Mouse (Mus musculus) 3T3-L1 (cell line): ENCODE results near the gene Pde6h.
"Not testable (repeated sequence)": the region's sequence is repeated elsewhere in the genome, so short reads cannot be mapped to it uniquely, and the experiment has no call there.

Experiments
- DNase-seq: peaks from one replicate; pipeline ENCODE4 v3.0.0-alpha.2; 2015; ENCODE audit warnings: low read depth, low spot score

The Pde6h gene

DNA sequence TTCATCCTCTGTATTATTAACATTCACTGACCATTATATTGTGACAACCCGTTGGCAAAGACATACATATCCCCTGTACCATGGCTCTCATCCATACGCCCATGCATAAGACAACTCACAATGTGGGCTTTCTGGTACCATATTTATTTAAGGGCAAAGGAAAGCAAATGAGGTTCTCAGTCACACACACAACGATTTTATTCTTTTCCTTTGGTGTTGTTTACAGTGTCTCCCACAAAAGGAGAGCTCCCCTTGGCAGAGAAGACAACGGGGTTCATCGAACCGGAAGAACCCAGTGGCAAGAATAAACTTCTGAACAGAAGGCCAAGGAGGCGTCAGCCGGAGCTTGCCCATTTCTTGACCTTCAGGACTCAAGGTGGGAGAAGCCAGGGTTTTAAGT is at the start of gene Pde6h:
Gene Pde6h, plus strand, starts transcription at position 301 of the 400 bp plus-strand sequence.
- no peak for DNase-seq

DNA sequence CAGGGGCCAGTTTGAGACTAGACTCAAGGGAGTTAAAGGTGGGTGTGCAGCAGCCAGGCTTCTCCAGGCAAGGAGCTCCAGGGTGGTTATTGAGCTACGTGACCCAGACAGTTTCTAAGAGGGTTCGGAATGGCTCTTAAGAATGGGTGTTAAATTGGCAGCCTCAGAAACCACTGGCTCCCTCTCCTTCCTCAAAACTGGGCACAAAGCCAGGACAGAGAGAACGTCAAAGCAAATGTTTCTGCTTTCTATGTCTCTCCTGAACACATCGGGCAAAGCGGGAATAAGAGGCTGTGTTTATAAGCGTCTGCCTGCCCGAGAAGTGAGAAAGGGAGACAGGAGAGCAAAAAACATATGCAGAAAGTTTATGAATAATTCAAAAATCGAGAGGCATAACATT is 49.0 kb upstream of the Pde6h start:
- no peak for DNase-seq

DNA sequence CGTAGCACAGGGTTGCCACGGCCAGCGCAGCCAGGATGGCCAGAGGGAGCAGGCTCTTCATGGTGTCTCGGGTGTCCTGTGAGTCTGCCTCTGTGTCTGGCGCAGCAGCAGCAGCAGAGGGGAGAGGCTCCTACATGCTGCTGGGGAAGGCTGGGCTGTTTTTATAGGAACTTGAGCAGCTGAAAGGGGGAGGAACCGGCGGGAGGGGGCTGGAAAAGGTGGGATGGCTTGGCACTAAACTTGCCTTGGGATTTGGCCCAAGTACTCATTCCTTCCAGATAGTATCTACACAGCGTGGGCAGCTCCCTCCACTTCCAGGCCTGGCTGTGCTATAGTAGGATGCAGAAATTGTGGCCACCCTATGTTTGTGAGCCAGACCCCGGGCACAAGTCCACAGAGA is 48.0 kb upstream of the Pde6h start, which contains the start of gene Mgp:
Gene Mgp, minus strand, starts transcription at position 154 of the 400 bp plus-strand sequence.
- peak; percentile 47 for DNase-seq

DNA sequence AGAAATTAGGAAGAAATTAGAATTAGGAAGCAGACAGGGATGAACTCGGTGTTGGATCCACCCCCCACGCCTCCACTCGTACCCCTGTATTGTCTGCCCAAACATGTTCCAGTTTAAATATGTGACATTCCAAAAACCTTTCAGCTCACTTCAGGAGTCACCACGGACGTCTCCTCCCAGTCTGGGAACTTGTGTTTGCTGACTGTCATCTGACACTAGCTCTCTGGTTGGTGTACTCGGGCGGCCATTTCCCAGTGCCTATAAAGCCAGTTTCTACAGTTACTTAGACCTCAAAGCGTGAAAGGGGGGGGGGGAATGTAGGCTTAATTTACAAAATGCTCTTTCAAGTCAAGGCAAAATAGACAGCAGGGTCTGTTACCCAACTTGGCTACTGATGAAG is 42.0 kb upstream of the Pde6h start:
- no peak for DNase-seq

DNA sequence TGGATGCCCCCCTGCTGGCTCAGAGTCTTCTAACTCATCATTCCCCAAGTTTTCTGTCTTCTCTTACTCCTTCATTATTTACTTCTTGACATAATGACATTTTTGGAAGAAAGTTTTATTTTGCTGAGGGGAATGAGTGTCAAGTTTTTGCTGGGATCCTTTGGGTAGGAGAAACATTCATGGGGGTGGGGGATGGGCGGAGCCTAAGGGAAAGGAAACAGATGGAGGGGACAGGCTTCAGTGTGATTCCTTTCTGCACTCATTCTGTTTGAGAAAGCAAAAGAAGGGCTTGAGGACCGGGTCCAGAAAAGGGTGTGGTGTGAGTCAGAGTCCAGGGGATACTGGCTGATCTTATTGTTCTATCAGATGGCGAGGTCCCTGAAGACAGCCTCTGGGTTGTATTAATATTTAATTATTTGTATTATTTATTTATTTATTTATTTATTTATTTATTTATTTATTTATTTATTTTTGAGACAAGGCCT is 40.2 kb upstream of the Pde6h start:
- DNase-seq: no peak

DNA sequence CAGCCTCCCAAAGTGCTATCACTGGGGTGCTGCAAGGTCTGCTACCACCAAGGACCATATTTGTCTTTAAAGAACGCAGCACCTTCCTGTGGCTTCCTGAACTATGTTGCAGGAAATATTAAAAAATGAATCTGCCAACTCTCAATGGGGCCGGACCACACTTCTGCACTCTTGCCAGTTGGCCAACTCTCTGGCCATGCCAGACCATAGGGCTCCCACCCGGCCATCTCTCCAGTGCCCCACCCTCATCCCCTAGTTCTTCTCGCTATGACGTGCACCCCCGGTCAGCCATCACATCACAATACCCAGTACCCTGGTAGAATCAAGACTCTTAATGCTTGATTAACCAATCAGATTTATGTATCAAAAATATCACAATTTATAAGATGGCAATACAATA is 39.7 kb upstream of the Pde6h start:
- no peak for DNase-seq

DNA sequence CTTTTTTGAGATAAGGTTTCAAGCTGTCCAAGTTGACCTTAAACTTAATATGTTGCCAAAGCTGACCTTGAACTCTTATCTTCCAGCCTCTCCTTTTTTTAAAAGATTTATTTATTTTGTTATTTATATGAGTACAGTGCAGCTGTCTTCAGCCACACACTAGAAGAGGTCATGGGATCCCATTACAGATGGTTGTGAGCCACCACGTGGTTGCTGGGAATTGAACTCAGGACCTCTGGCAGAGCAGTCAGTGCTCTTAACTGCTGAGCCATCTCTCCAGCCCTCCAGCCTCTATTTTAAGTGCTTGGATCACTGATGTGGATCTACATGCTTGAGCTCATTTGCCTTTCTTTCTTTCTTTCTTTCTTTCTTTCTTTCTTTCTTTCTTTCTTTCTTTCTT is 38.9 kb upstream of the Pde6h start:
- not testable (repeated sequence) for DNase-seq

DNA sequence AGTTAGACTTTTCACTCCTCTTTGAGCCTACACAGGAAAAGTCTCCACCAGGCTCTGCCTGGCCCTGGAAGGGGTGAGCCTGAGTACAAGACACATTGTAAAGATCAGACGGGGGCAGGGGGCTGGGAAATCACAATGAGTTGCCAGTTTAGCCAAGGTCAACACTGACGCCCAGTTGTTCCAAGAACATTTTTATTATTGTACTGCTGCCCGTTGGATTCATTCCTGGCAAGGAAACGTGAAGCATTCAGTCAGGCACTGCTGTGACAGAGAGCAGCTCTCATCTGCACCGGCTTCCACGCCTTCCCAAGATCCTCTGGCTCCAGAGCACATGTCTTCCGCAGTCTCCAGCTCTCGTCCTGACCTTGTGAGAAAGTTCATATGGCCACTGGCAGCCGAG is 35.8 kb upstream of the Pde6h start:
- no peak for DNase-seq

DNA sequence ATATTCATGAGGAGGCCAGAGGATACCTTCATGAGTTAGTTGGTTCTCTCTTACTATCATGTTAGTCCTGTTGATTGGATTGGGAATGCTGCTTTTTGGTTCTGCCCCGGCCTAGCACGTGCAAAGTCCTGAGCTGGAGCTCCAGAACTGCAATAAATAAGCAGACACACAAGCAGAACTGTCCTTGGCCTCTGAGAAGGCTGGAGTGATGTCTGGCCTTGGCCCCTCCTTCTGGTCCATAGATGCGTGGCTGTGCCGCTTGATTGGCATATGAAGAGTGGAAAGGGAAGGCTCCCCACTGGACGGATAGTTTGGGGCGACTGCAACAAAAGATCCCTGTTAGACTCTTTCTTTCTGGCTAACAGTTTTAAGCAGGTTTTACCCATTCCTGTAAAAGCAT is 34.6 kb upstream of the Pde6h start:
- no peak for DNase-seq

DNA sequence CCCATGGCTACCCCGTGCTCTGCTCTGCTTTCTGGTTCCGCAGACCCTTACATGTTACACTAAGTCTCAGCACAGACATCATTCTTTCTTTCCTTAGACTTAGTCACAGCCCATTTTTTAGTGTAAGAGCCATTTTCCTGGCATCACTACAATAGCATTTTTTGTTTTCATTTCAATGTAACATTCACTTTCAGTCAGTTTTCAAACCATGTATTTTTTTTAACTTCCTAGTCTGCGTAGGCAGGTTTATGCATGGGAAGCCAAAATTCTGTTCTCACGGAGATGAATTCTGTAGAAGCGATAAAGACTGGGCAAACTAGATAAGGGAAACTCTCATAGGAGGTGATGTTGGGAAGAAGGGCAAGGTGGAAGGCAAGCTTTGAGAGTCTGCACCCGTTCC is 34.1 kb upstream of the Pde6h start:
- no peak for DNase-seq

DNA sequence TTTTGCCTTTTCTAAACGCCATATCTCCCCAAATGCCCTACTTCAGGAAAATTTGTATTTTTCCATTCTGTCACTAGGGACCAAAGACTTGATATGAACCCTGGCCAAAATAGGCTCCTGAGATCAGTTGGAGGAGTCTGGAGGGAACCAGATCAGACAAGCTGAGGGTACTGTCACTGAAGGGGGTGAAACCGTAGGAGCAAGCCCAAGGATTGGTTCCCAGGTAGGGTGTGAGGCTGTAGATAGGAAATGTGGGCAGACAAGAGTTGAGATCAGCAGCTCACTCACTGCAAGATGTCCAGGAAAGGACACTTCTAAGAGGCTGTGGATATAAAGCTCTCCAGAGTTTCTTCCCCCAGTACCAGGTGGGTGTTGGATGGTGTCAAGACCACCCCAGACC is 31.6 kb upstream of the Pde6h start:
- DNase-seq: no peak

DNA sequence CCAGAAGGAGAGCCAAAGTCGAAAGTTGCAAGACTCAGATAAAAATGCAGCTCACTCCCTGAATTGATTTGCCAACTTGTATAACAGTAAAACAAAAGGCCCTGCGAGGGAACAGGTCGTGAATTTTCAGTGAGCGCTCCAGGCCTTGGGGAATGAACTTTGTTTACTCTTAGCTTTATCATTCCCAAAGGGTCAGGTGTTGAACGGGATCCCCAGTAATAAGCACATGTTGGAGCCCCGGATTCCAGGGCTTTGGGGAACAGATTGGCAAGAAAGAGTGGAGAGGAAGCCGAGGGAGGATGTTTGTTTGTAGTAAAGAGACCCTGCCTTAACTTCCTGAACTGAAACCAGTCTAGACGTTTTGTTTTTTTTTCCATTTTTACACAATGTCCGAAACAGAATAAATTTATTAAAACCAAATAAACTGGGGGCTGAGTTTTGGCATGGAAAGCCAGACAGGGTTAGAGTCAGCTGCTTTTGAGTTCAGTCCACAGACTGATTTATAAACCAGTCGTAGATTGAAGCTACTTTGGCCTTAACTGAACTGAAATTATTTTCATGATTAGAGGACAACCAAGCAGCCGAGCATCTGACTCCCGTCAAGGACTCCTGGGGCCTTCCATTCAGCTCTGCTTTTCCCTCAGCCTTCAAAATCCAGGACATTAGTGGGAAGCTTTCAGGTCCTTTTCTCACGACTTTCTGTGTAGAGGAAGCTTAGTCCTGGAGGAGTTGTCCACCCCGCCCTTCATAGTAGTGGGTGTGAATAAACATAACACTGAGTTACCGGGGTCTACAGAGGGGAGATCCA is 28.9 kb upstream of the Pde6h start:
- DNase-seq: no peak

DNA sequence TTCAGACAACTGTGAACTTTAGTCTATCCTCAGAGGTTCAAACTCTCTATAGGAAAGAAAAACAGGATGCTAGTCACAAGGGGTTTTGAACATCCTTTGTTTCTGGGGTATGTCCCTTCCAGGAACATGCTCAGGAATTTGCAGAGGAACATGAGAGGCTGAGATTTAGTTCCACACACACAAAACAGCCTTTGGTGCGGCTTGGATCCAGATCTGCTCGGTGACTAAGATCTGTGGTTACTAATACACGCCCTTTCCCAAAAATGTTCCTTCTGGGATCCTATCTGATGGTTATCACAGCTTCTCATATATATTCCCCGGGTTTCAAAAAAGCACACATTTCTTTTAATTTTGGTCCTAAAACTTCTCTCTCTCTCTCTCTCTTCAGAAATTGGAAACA is 25.8 kb upstream of the Pde6h start:
- peak; percentile 91 for DNase-seq

DNA sequence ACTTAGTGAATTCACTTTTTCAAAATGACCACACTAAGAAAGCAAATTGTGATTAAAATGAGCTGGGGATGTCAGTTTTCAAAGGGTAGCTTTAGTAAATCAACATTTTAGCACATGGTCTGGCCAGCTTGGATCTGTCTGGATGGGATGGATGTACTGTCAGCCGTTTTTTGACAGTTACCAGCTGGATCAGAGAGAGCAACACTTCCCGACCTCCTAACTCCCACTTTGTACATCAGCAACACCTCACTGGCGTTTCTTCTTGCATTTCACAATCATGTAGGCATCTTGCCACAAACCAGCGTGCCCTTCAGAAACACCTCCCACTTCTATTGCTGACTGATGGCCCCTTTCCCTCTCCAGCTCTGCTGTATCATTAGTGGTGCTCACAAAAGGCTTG is 25.4 kb upstream of the Pde6h start:
- peak; percentile 80 for DNase-seq

DNA sequence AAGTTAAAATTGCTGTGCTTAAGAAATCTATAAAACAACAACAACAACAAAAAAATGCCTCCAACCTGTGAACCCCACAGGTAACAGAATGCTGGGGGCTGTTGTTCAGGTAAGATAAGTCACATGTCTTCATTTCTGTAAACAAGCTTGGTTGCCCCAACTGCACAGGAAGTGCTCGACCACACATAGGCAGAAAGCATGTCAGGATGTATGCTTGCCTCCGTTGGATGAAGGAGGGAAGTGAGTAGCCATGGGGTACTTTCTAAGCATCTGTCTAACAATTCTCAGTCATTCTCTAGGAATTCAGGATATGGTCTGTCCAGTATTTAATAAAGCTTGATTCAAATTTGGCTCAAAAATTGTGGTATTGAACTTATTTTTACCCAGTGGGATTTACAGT is 24.7 kb upstream of the Pde6h start:
- peak; percentile 47 for DNase-seq

DNA sequence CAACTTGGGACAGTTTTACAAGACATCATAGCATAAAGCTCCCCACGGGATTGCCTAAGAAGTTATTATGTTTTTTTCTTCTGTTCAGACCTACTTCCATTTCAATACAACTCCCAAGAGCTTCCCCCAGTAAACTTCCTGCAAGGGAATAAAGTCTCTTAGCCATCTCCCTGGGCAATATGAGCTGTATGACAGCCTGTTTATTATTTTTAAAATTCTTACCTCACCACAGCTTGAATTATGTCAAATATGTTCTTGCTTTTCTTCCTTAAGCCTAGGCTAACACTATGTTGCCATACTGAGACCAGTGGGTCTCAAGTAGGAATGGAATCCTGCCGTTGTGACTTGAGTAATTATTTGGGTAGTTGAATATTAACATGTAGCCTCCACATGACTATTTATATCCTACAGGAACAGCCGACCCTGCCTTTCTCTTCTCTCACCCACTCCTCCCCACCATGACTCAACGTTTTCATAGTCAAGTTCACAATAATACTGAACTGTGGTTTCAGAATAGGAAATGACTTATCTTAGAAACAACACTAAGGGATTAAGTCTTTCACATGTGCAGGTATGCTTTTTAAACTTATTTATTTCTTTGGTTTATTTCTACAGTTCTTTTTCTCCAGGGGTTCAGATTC is 23.1 kb upstream of the Pde6h start:
- DNase-seq: peak; percentile 81

DNA sequence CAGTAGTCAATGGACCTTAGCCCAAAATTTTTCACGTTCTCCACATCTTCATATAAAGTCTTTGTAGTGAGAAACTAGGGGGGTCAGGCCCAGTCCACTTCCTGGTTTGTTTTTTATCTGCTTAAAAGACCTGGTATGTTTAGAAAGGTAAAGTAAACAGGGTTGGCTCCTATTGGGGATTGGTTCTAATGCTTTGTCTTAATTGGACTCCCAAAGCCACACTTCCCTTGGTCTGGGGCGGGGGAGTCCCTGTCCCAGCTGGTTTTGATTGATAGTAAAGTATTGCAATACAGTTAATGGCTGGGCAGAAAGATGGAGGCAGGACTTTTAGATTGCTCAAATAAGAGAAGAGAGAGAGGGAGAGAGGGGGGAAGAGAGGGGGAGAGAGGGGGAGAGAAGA is 22.6 kb upstream of the Pde6h start:
- no peak for DNase-seq

DNA sequence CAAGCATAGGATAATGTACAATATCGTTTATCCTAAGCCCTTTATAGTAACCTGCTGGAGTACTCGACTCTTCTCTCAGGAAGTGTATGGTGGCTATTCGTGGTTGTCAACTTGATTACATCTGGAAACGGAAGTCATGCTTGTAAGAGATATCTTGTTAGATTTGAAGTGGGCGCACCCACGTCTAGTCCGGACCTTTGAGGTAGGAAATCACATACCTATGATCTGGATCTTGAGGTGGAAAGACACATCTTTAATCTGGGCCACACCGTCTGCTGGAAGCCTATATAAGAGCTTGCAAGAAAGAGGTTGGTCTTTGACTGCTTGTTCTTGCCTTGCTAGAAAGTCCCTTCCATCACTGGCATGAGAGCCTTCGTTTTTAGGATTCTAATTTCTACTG is 21.1 kb upstream of the Pde6h start:
- no peak for DNase-seq

DNA sequence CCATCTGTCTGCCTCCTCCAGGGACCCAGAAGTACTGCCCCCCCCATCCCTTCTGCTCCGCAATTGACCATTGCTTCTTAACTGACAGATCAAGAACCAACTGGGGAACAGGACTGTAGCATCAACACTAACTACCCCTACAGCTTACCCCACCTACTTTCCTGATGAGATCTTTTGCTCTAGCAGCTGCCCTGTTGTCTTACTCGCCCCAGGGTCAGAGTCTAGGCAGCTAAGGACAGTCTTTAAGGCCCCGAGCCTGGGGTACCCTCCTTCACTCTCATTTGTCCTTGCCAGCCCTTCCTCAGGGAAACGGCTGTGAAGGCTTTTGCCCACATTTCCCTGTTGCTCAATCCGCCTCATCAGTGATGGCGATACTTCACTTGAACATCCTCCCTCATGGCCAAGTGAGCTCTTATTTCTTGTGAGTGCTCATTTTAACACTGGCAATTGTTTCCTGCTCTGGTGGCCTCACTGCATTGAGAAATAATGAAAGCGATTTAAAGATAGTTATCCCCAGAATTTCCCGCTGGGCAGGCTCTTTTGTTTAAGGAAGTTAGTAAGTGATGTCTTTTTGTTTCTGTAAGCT is 19.7 kb upstream of the Pde6h start:
- peak; percentile 32 for DNase-seq

DNA sequence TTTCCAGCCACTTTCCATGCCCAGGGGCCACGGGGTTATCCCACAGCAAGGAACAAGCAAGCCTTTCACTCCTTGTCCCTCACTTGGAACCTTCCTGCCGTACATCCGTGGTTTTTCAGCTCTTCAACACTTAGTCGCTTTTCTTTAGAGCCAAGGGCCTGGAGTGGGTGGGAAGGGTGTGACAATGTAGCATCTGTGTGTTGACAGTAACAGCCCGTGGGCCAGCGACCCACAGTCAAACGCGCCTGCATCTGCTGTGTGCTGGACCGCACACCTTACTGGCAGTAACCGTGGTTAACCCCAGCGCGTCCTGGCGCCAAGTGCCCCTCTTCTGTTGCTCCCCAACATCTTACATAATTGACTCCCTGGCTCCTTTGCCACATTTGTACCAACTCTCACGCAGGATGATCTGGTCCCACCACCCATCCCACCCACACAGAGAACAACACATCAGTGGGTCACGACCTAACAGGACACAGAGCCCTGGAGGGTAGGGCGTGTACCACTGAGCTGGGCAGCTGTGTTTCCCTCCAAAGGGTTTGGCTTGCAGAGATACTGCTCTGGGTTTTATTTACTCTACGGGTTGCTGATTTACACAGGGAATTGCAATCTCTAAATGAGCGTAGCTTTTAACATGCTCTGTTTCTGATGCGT is 17.2 kb upstream of the Pde6h start:
- no peak for DNase-seq

DNA sequence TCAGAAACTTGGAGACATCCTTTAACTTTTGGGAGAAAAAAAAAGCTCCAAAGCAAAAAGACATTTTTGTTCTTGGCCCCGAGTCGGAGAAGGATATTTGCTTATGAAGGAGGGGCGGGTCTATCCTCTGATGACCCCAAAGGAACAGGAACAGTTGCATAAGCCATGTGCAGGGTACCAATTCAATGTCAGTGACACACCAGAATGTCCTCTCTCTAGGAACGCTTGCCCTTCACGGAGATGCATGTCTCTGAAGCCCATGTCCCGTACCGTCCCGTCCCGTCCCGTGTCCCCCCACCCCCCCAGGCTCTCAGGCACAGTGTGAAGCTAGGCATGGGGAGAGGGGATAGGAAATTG is 16.7 kb upstream of the Pde6h start:
- no peak for DNase-seq

DNA sequence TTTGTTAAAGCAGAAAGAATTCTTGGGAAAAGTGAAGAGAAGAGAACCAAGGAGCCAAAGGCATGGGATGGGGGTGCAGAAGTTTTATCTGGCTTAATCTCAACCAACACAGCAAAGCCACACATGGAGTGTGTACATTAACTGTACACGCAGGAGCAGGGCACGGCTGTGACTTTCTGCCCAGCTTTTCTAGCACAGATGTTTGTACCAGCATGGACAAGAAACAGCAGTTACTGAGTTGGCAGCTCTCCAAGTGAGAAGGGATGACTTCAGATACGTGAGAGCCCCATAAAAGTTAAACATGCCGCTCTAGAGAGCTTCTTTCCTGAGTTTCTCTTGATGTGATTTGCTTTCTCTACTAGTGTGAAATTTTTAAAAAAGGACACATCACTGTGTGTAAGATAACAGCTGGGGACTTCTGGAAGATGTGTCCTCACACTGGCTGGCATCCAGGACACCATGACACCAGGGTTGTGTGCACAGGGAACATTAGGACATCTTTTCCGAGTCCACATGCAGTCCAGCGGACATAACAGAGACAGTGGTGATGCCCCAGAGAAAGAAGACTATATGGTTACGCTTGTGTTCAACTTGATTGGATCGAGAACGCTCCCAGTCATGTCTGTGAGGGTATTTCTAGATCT is 13.3 kb upstream of the Pde6h start:
- no peak for DNase-seq
